Mouse (Mus musculus) ovary, adult 18-20 months (tissue): ENCODE results near the gene Ezh1.

Experiments
- DNase-seq: peaks from one replicate; pipeline ENCODE4 v3.0.0; 2022; ENCODE audit warnings: low spot score, mixed read lengths

Ezh1 gene

GRCm38 (mm10) chr11:101200986-101201385, 25.3 kb downstream of the Ezh1 start:
- DNase-seq: no peak

- DNase-seq: no peak
Measured at GRCm38 (mm10) chr11:101199555-101199954, 26.7 kb downstream of the Ezh1 start.

- no peak for DNase-seq
Measured at GRCm38 (mm10) chr11:101196175-101196574, 30.1 kb downstream of the Ezh1 start.

DNA sequence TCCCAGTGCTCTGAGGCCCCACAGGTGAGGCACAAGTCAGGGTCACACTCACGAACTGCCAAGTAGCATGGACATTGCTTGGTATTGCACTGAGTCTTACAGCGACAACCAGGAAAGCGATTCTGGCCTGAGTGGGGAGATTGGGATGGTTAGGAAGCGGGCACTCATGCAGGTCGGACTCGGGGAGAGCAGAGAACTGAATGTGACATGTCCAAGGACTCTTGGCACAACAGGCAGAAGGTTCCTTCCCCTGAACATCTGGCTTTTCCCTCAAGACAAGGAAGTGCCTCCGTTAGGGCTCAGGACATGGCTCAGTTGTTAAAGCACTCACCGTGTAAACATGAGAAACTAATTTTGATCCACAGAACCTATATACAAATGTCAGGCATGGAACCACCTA, 30.7 kb downstream of the Ezh1 start:
- DNase-seq: no peak

GRCm38 (mm10) chr11:101195101-101195500, 31.2 kb downstream of the Ezh1 start:
- no peak for DNase-seq

DNA sequence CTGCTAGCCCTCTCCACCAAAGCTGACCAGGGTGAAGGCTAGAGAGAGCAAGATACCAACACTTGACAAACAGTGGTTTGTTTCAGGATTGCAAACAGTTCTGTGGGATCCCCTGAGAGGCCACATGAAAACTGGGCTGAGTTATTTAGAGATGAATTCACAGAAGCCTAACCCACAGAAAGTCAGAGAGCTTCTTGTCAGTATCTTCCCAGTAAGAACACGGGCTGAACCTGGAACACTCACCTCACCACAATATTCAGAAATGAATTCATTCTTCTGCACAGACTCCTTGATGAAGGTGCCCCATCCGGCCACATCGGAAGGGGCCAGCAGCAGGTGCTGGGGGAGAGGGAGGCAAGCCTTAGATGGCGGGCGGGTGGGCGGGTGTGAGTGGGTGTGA, 31.6 kb downstream of the Ezh1 start:
- no peak for DNase-seq

- no peak for DNase-seq
Measured at GRCm38 (mm10) chr11:101194137-101194536, 32.1 kb downstream of the Ezh1 start.

GRCm38 (mm10) chr11:101193076-101193475, 33.2 kb downstream of the Ezh1 start:
- DNase-seq: no peak

DNA sequence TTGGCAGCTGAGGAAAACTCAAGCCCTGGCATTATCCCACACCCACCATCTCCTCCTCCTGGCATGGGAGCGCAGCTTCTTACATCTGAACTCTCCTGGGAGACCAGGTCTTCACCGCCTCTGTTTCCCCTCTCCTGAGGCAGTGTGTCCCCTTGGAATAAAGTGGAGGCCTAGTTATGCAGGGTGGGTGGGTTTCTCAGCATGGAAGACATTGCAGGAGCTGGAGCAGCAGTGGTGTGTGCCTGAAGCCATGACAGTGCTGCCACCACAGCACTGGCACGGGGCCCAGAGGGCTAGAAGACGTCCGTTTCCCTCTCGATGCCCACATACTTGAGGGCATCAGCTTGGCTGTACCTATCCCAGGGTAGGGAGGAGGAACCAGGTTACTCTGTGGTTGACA, 33.6 kb downstream of the Ezh1 start:
- no peak for DNase-seq

DNA sequence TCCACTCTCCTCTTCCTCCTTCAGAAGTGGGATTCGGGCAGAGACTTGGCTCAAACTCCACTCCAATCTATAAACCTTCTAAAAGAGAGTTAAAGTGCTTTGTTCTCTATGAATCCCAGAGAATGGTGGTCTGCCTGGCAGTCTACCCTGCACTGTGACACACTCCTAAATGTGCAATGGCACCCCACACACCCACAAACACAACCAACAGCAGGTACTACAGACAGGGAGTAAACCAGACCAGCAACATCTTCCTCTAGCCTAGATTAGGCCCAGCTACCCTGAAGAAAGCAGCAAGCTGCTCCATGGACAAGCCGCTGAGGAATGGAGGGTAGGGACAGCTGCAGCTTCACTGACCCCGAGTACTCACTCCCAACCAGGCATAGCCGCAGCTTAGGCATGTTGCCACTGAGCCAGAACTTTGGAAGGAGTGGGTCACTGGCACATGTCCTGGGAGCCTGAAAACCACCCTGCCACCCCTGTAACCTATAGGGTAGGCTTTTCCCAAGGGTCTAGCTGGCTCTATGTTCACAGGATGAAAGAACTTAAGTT, 34.3 kb downstream of the Ezh1 start:
- DNase-seq: no peak

GRCm38 (mm10) chr11:101190913-101191907, 35.1 kb downstream of the Ezh1 start:
- DNase-seq: no peak

GRCm38 (mm10) chr11:101190181-101190912, 35.9 kb downstream of the Ezh1 start:
- DNase-seq: no peak

DNA sequence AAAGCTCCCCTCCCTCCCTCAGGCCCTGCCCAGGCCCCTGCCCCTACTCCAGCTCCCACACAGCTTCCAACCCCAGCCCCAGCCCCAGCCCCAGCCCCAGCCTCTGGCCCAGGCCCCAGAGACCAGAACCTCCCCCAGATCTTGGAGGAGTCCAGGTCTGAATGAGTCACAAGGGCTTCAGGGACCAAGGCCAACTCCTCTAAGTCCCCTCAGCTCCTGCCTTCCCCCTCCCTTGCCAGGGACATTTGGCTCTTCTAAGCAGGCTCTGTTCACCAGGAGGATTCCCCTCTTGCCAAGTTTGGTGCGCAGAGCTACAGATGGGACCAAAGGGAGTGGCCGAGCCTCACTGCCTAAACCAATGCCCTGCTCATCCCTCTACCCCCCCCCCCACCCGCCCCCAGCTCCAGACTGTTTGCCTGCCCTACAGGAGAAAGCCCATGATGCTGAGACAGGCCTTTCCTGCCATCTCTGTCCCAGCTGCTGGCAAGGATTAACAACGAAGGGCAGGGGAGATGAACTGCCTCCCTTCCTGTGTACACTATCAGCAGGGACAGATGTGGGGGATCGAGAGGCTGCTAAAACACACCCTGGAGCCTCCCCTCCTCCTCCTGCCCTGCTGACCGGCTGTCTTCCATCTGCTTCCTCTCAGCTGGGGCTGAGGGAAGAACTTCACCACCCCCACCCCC, 36.6 kb downstream of the Ezh1 start:
- peak; percentile 92 for DNase-seq

- DNase-seq: peak; percentile 63
Measured at GRCm38 (mm10) chr11:101188166-101188805, 38.0 kb downstream of the Ezh1 start.

DNA sequence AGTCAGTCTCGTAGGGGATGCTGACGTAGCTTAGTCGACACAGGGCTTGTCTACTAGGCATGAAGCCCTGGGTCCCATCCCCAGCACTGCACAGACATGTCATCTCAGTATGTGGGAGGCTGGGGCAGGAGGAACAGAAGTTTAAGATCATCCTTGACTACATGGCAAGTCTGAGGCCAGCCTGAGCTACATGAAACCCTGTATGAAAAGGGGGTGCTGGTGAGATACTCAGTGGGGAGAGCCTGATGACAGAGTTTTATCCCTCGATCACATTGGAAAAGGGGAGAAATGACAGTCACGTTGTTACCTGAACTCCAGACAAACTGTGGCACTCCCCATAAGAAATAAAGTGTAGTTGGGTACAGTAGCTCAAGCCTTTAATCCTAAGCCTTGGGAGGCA, 38.7 kb downstream of the Ezh1 start:
- DNase-seq: no peak

DNA sequence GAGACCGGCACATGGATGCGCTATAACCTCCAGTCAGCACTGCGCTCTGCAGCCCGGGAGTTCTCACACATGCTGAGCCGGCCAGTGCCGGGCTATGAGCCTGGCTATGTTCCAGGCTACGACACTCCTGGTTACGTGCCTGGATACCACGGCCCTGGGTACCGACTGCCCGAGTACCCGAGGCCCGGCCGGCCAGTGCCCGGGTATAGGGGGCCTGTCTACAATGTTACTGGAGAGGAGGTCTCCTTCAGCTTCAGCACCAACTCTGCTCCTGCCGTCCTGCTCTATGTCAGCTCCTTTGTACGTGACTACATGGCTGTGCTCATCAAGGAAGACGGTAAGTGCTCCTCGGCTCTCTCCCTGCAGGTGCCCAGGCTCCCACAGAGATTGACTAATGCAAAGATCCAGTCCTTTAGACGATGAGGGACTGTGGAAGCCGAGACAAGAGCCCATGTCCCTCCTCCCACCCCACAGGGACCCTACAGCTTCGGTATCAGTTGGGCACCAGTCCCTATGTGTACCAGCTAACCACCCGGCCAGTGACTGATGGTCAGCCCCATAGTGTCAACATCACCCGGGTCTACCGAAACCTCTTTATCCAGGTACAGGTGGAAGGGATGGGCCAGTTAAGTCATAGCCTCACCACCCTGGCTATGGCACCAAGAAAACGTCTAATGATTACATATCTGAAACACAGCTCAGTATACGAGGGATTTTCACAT, 39.6 kb downstream of the Ezh1 start:
- DNase-seq: no peak

DNA sequence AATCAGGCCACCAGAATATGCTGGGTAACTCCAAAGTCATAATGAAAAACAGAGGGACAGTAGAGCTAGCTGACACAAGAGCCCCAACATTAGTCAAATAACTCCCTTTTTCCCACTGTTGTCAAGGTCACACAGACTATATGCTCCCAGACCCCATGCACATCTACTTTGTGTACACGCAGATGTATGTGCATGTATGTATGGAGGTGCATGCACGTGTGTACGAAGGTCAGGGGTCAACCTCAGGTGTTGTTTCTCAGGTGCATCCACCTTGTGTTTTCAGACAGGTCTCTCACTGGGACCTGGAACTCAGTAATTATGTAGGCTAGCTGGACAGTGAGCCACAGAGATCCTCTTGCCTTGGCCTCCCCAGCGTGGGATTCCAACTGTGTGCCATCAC, 40.8 kb downstream of the Ezh1 start:
- DNase-seq: no peak

DNA sequence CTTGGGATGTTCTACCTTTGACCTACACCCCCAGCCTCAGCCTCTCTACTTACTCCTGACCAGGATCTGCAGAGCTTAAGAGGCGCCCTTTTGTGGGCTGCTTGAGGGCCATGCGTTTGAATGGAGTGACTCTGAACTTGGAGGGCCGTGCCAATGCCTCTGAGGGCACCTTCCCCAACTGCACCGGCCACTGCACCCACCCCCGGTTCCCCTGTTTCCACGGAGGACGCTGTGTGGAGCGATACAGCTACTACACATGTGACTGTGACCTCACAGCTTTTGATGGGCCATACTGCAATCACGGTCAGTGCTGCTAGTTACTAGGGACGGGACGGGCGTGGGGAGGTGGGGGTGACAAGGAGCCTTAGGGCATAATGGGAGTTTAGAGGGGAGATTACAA, 41.3 kb downstream of the Ezh1 start:
- no peak for DNase-seq

- no peak for DNase-seq
Measured at GRCm38 (mm10) chr11:101182771-101183517, 43.3 kb downstream of the Ezh1 start.

DNA sequence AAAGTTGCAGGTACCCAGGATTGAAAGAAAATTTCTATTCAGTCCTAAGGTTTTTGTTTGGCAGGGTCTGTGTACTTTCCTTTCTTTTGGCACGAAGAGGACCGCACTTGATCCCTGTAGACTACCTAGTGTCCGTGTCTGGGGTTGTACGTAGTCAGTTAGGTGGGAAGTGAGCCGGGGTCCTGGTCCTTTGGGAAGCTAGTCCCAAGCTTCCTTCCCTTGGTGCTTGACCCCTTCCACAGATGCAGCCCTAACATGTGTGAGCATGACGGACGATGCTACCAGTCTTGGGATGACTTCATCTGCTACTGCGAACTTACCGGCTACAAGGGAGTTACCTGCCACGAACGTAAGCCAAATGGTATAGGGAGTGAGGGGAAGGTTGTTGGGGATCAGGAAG, 44.3 kb downstream of the Ezh1 start:
- DNase-seq: no peak
